Mouse (Mus musculus) CD8-positive naive resting alpha-beta T cell, adult 57 days (primary cell): Measurements from ENCODE around the gene Slc25a13. TPM values are rescaled to one million over a fixed set of nuclear protein-coding genes. Genes with fewer than 3 reads are reported as not detected.

Experiments
- total RNA-seq: library from RNA; stranded (reverse); gene quantifications from one replicate; pipeline ENCODE4 v1.2.4, GENCODE M21; 2023

Gene Slc25a13
- total RNA-seq = 3.8 TPM

DNA sequence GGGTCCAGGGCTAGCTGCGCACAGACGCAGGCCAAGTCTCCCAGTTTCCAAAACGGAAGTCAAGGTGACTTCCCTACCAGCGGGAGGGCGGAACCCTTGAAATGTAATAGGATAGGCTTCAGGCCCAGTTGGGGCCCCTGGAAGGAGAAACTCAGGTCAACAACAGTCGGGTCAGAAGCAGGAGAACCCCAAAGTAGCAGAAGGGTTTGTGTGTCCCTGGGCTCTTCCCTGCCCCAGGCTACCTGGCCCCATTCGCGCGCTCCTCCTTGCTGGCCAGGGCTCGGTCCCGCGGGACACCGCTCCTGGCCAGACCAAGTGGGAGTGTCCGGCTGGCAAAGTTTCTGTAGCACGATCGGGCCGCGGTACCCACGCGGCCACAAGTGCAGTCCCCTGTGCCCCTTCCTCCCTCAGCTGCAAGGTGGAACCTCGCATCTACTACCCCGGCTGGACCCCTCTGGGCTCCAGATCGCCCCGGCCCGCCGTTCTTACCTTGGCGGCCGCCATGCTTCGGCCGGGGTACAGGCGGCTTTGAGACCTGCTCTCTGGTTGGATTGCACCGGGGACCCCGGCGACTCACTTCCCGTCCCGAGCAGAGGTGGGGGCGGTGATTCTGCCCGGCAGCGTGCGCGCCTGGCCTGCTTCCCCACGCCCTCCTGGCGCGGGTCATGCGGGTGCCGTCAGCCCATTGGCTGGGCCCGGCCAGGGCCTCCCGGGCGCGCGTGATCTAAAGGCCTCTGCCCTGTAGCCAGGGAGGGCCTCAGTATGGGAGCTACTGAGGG, at the start of gene Slc25a13:
Gene Slc25a13 (minus strand): TSS at position 667 of the 779 bp plus-strand sequence.

